Mouse (Mus musculus): ENCODE data around the gene Rtp1. TPM values are rescaled to one million over a fixed set of nuclear protein-coding genes. Genes with fewer than 3 reads are reported as not detected.

Rtp1 gene
- polyA plus RNA-seq, 1 experiment from 2014 or later: not detected

DNA sequence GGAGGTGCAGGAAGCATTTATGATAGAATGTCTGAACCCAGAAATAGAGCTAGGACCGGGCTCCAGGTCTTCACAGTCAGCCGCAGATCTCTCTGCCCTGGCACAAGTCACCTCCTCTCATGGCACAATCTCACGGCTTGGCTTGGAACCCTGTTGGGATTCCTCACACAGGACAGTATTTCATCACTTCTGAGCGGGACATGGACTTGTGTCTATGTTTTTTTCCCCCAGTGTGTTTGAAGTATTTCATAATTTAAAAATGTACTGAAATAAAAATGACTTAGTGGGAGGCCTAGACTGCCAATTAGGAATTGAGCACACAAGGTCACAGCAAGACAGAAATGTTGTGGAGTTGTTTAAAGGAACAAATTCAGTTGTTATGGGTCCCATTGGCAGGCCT lies 15.3 kb downstream of the Rtp1 start:
- no peak overlapping the region for H3K27ac ChIP-seq (ENCODE audit: low read length)
- no peak overlapping the region for H3K4me2 ChIP-seq (replicated peaks; ENCODE audit: low read depth, low read length)
- no peak overlapping the region for H3K4me3 ChIP-seq (ENCODE audit: low read depth, low read length)
- WGBS: 91% methylated on average over 4 of the region's 4 CpGs
- no peaks in the 10 kb centered on the region for H3K36me3 ChIP-seq (ENCODE audit: control insufficient read depth, insufficient read depth, low read length)
- no peaks in the 10 kb centered on the region for H3K9me3 ChIP-seq (ENCODE audit: control insufficient read depth, low read depth, low read length)
- no peak overlapping the region for H3K9ac ChIP-seq (replicated peaks; ENCODE audit: low read depth, low read length)
- ATAC-seq (ENCODE audit: insufficient number of reproducible peaks, insufficient read depth, low FRiP score, low read depth): no peak
- no peaks in the 10 kb centered on the region for H3K27me3 ChIP-seq (ENCODE audit: control insufficient read depth, insufficient read depth, low read length)
- H3K4me1 ChIP-seq (ENCODE audit: control insufficient read depth, insufficient read depth, low read length): no peaks in the 10 kb centered on the region

DNA sequence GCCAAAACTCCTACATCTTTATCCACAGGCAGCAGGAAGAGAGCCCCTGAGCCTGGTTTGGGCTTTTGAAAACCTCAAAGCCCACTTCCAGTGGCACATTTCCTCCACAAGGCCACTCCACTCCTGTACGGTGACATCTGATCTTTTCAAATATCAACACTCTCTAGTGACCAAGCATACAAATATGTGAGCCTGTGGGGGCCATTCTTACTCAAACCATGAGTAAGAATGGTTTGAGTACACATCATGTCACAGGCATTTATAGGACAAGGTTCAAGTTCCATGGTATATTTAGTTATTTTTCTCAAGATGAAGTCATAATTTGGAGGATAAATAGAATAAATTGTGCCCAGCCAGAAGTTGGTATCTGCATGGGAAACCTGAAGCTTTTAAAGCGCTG lies 21.0 kb downstream of the Rtp1 start:
- ATAC-seq (ENCODE audit: insufficient number of reproducible peaks, insufficient read depth, low FRiP score, low read depth): no peak

DNA sequence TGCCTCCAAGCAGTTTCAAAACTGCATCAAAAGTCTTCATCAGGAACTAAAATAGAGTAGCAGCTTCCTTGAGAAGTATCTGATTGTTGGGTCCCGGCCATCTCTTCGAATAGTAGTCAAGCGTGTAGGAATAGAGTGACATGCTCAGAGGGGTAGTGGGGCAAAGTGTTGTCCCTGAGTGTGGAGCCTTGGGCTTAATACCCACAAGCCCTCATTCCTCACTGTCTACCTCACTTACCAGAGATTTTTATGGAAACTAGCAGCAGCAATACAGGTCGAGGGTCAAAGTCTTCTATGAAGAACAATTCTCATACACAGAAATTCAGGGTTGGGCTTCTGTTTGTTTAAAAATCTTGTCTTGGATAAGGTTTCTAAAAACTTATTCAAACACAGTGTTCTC lies 21.9 kb downstream of the Rtp1 start:
- H3K9ac ChIP-seq (replicated peaks; ENCODE audit: low read depth, low read length): no peak overlapping the region
- H3K4me2 ChIP-seq (replicated peaks; ENCODE audit: low read depth, low read length): no peak overlapping the region
- ATAC-seq (ENCODE audit: insufficient number of reproducible peaks, insufficient read depth, low FRiP score, low read depth): peak; percentile 42; the same call in 1 of the 2 replicates
- H3K27me3 ChIP-seq (ENCODE audit: control insufficient read depth, insufficient read depth, low read length): no peaks in the 10 kb centered on the region
- H3K27ac ChIP-seq (ENCODE audit: low read length): no peak overlapping the region
- 85% methylated on average over 4 of the region's 4 CpGs for whole genome bisulfite sequencing
- no peaks in the 10 kb centered on the region for H3K36me3 ChIP-seq (ENCODE audit: control insufficient read depth, insufficient read depth, low read length)
- H3K4me1 ChIP-seq (ENCODE audit: control insufficient read depth, insufficient read depth, low read length): no peaks in the 10 kb centered on the region
- no peak overlapping the region for H3K4me3 ChIP-seq (ENCODE audit: low read depth, low read length)
- H3K9me3 ChIP-seq (ENCODE audit: control insufficient read depth, low read depth, low read length): no peaks in the 10 kb centered on the region

More for the DNA sequence above, 21.0 kb downstream of the Rtp1 start:
- H3K9me3 ChIP-seq (ENCODE audit: control insufficient read depth, low read depth, low read length): no peaks in the 10 kb centered on the region
- no peaks in the 10 kb centered on the region for H3K27me3 ChIP-seq (ENCODE audit: control insufficient read depth, insufficient read depth, low read length)
- H3K27ac ChIP-seq (ENCODE audit: low read length): no peak overlapping the region
- no peak overlapping the region for H3K9ac ChIP-seq (replicated peaks; ENCODE audit: low read depth, low read length)
- H3K4me3 ChIP-seq (ENCODE audit: low read depth, low read length): no peak overlapping the region
- H3K4me1 ChIP-seq (ENCODE audit: control insufficient read depth, insufficient read depth, low read length): no peaks in the 10 kb centered on the region
- H3K36me3 ChIP-seq (ENCODE audit: control insufficient read depth, insufficient read depth, low read length): no peaks in the 10 kb centered on the region
- no peak overlapping the region for H3K4me2 ChIP-seq (replicated peaks; ENCODE audit: low read depth, low read length)
- WGBS: 72% methylated on average over 2 of the region's 2 CpGs

DNA sequence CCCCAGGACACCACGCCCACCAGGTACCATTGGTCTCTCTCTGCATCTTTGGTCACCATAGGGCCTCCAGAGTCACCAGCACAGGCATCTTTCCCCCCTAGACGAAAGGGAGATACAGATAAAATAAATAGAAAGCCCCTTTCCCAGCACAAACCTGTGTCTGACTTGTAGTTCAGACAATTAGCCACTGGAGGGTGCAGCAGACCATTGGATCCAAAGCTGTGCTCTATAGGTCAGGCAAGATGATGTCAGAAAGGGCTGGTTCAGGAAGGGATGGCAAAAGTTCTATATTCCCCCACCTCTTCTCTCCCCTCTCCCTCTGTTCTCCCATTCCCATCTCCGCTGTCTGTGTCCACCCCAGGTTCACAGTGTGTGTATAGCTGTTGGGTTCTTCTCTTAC lies 23.5 kb downstream of the Rtp1 start:
- 27% methylated on average over 3 of the region's 3 CpGs for WGBS
- H3K27ac ChIP-seq (ENCODE audit: low read length): no peak overlapping the region
- peak; percentile 37; the same call in 1 of the 2 replicates for ATAC-seq (ENCODE audit: insufficient number of reproducible peaks, insufficient read depth, low FRiP score, low read depth)
- H3K36me3 ChIP-seq (ENCODE audit: control insufficient read depth, insufficient read depth, low read length): no peaks in the 10 kb centered on the region
- no peaks in the 10 kb centered on the region for H3K27me3 ChIP-seq (ENCODE audit: control insufficient read depth, insufficient read depth, low read length)
- no peaks in the 10 kb centered on the region for H3K9me3 ChIP-seq (ENCODE audit: control insufficient read depth, low read depth, low read length)
- no peak overlapping the region for H3K4me2 ChIP-seq (replicated peaks; ENCODE audit: low read depth, low read length)
- H3K9ac ChIP-seq (replicated peaks; ENCODE audit: low read depth, low read length): no peak overlapping the region
- no peak overlapping the region for H3K4me3 ChIP-seq (ENCODE audit: low read depth, low read length)
- peaks cover 3% of the 10 kb centered on the region; the same call in 1 of the 2 replicates for H3K4me1 ChIP-seq (ENCODE audit: control insufficient read depth, insufficient read depth, low read length)

DNA sequence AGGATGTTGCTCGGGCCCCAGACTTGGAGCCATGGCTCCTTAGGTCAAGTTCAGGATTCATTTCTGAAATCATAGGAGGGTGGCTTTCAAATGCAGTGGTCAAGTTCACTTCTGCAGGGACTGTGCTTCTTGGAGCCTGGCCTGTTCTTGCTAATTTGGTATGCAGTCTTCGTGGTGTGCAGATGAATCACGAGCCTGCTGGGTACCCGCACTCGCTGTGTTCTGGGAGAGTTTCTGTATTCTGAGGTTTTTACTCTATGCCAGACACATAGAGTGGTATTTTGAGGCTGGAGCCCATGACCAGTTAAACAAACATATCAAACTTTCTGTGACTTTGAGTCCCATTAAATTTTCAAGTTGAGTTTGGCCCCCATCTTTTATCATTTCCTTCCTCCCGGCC lies 25.4 kb downstream of the Rtp1 start:
- H3K9ac ChIP-seq (replicated peaks; ENCODE audit: low read depth, low read length): no peak overlapping the region
- no peaks in the 10 kb centered on the region for H3K9me3 ChIP-seq (ENCODE audit: control insufficient read depth, low read depth, low read length)
- no peak overlapping the region for H3K4me2 ChIP-seq (replicated peaks; ENCODE audit: low read depth, low read length)
- no peak overlapping the region for H3K27ac ChIP-seq (ENCODE audit: low read length)
- no peaks in the 10 kb centered on the region for H3K27me3 ChIP-seq (ENCODE audit: control insufficient read depth, insufficient read depth, low read length)
- no peak overlapping the region for H3K4me3 ChIP-seq (ENCODE audit: low read depth, low read length)
- WGBS: 83% methylated on average over 6 of the region's 6 CpGs
- no peaks in the 10 kb centered on the region for H3K36me3 ChIP-seq (ENCODE audit: control insufficient read depth, insufficient read depth, low read length)
- H3K4me1 ChIP-seq (ENCODE audit: control insufficient read depth, insufficient read depth, low read length): peaks cover 3% of the 10 kb centered on the region; the same call in 1 of the 2 replicates
- ATAC-seq (ENCODE audit: insufficient number of reproducible peaks, insufficient read depth, low FRiP score, low read depth): no peak

DNA sequence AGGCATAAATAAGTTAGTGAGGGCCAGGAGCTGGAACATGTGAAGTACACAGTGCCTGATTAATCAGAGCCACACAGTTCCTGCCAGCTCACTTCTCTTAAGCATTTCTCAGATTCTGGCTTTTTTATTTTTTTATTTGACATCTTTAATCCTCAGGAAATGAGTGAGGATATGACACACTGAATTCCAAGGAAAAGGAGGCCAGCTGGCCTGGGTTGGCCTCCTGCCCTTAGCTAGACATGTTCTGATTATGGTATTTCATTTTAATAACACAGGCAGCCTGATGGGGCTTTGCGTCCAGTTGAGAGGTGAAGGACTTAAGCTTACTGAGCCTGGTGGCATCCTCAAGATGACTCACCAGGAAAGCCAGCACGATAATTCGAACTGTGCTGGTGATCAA lies 27.6 kb downstream of the Rtp1 start:
- no peaks in the 10 kb centered on the region for H3K9me3 ChIP-seq (ENCODE audit: control insufficient read depth, low read depth, low read length)
- H3K36me3 ChIP-seq (ENCODE audit: control insufficient read depth, insufficient read depth, low read length): no peaks in the 10 kb centered on the region
- H3K9ac ChIP-seq (replicated peaks; ENCODE audit: low read depth, low read length): no peak overlapping the region
- peaks cover 3% of the 10 kb centered on the region; the same call in 1 of the 2 replicates for H3K4me1 ChIP-seq (ENCODE audit: control insufficient read depth, insufficient read depth, low read length)
- H3K4me3 ChIP-seq (ENCODE audit: low read depth, low read length): no peak overlapping the region
- H3K27me3 ChIP-seq (ENCODE audit: control insufficient read depth, insufficient read depth, low read length): no peaks in the 10 kb centered on the region
- H3K27ac ChIP-seq (ENCODE audit: low read length): no peak overlapping the region
- ATAC-seq (ENCODE audit: insufficient number of reproducible peaks, insufficient read depth, low FRiP score, low read depth): no peak
- H3K4me2 ChIP-seq (replicated peaks; ENCODE audit: low read depth, low read length): no peak overlapping the region
- 39% methylated on average over 3 of the region's 3 CpGs for WGBS

DNA sequence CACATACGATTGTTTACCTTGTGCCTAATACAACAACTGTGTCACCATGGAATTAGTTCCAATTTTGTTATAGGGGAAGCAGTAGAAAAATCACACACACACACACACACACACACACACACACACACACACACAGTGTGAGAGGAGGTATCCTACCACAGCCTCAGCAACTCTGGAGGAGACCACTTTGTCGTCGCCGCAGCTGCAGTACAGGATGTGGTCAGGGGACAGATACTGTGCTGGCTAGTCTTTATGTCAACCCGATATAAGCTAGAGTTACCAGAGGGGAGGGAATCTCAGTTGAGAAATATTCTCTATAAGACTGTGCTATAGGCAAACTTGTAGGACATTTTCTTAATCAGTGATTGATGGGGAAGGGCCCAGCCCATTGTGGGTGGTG lies 28.4 kb downstream of the Rtp1 start:
- no peak for ATAC-seq (ENCODE audit: insufficient number of reproducible peaks, insufficient read depth, low FRiP score, low read depth)
- no peak overlapping the region for H3K4me3 ChIP-seq (ENCODE audit: low read depth, low read length)
- H3K27me3 ChIP-seq (ENCODE audit: control insufficient read depth, insufficient read depth, low read length): no peaks in the 10 kb centered on the region
- no peaks in the 10 kb centered on the region for H3K9me3 ChIP-seq (ENCODE audit: control insufficient read depth, low read depth, low read length)
- peaks cover 3% of the 10 kb centered on the region; the same call in 1 of the 2 replicates for H3K4me1 ChIP-seq (ENCODE audit: control insufficient read depth, insufficient read depth, low read length)
- WGBS: 94% methylated on average over 5 of the region's 5 CpGs
- no peak overlapping the region for H3K9ac ChIP-seq (replicated peaks; ENCODE audit: low read depth, low read length)
- H3K36me3 ChIP-seq (ENCODE audit: control insufficient read depth, insufficient read depth, low read length): no peaks in the 10 kb centered on the region
- H3K27ac ChIP-seq (ENCODE audit: low read length): no peak overlapping the region
- no peak overlapping the region for H3K4me2 ChIP-seq (replicated peaks; ENCODE audit: low read depth, low read length)

DNA sequence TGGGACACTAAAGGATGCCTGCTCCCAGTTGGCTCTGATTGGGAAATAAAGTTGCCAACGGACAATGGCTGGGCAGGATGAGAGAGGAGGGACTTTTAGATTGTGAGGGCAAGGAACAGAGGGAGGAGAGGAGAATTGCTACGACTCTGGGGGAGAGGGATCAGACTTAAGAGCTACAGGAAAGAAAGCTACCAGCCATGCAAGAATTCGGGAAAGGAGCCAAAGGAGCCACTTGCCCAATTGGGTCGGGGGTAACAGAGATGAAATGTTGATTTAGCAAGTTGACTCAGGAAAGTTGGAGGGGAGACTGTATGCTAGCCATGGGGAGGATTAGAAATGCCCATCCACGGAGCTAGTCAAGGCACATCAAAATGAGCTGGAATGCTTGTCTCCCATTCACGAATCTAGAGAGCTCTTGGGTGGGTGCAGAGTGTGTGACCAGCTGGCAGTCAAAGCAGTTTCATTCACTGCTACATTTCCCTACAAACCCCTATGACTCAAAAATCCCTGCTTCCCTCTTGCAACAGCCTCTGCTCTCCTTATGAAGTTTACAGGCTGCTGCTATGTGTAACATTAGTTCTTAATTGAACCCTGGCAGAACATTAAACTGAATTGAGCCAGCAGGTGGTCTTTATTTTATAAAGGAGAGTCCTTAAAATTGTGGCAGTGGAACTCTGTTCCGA lies 30.1 kb downstream of the Rtp1 start:
- H3K27me3 ChIP-seq (ENCODE audit: control insufficient read depth, insufficient read depth, low read length): no peaks in the 10 kb centered on the region
- no peaks in the 10 kb centered on the region for H3K9me3 ChIP-seq (ENCODE audit: control insufficient read depth, low read depth, low read length)
- no peak overlapping the region for H3K9ac ChIP-seq (replicated peaks; ENCODE audit: low read depth, low read length)
- H3K4me1 ChIP-seq (ENCODE audit: control insufficient read depth, insufficient read depth, low read length): peaks cover 3% of the 10 kb centered on the region; the same call in 1 of the 2 replicates
- no peak overlapping the region for H3K4me3 ChIP-seq (ENCODE audit: low read depth, low read length)
- no peaks in the 10 kb centered on the region for H3K36me3 ChIP-seq (ENCODE audit: control insufficient read depth, insufficient read depth, low read length)
- H3K4me2 ChIP-seq (replicated peaks; ENCODE audit: low read depth, low read length): no peak overlapping the region
- 55% methylated on average over 7 of the region's 7 CpGs for WGBS
- no peak for ATAC-seq (ENCODE audit: insufficient number of reproducible peaks, insufficient read depth, low FRiP score, low read depth)
- H3K27ac ChIP-seq (ENCODE audit: low read length): no peak overlapping the region
